Mouse (Mus musculus) megakaryocyte, embryonic 14.5 days (primary cell): ENCODE data around the gene Tex38. TPM values are rescaled to one million over a fixed set of nuclear protein-coding genes. Genes with fewer than 3 reads are reported as not detected.

Experiments
- H3K27me3 ChIP-seq: replicated peaks from 2 replicates; pipeline ENCODE3; 2012; ENCODE audit warnings: inconsistent platforms
- H3K36me3 ChIP-seq: replicated peaks from 2 replicates; pipeline ENCODE3; 2012; ENCODE audit warnings: low read length, inconsistent platforms, mixed read lengths
- H3K4me1 ChIP-seq: 2 replicates; pipeline ENCODE4 v1.6.1; 2012; ENCODE audit warnings: inconsistent platforms
- H3K4me3 ChIP-seq: replicated peaks from 2 replicates; pipeline ENCODE3; 2012; ENCODE audit warnings: moderate library complexity, mild to moderate bottlenecking, inconsistent platforms
- H3K9me3 ChIP-seq: 2 replicates; pipeline ENCODE4 v1.6.1; 2012; ENCODE audit warnings: inconsistent platforms
- FLI1 ChIP-seq: IDR thresholded peaks from 2 replicates; pipeline ENCODE4 v1.6.1; 2012; ENCODE audit warnings: low read length, inconsistent platforms, mixed read lengths
- GATA1 ChIP-seq: IDR thresholded peaks from 3 replicates; pipeline ENCODE4 v1.6.1; 2012; ENCODE audit warnings: mixed read lengths, low read length, inconsistent platforms, borderline replicate concordance
- polyA plus RNA-seq: library from polyadenylated mRNA; stranded (reverse); fragments of >175 nt; gene quantifications from 2 replicates; pipeline ENCODE4 v1.2.3, GENCODE M21; 2012; ENCODE audit warnings: low replicate concordance; ENCODE audit not compliant: insufficient read depth

Gene Tex38
- polyA plus RNA-seq, 1 experiment = 0.44 TPM

- Histone ChIP-seq H3K36me3 (peaks cover 99% of the 10 kb centered on the region), H3K27me3 (no peaks in the 10 kb centered on the region), H3K4me3 (no peak overlapping the region), H3K9me3 (no peaks in the 10 kb centered on the region), H3K4me1 (peaks cover 33% of the 10 kb centered on the region)
- TF ChIP-seq FLI1 (no peak), GATA1 (no peak)
Observed at GRCm38 (mm10) chr4:115748181-115748580, 32.6 kb downstream of the Tex38 start.

GRCm38 (mm10) chr4:115743096-115743495 lies 37.7 kb downstream of the Tex38 start:
- H3K36me3 ChIP-seq = peaks cover 88% of the 10 kb centered on the region
- TF ChIP-seq FLI1 = no peak
- no peak for TF ChIP-seq GATA1
- no peaks in the 10 kb centered on the region for H3K9me3 ChIP-seq
- H3K27me3 ChIP-seq = no peaks in the 10 kb centered on the region
- peak overlapping the region; percentile 57 for H3K4me3 ChIP-seq
- H3K4me1 ChIP-seq = peaks cover 65% of the 10 kb centered on the region

- Histone ChIP-seq H3K9me3 (no peaks in the 10 kb centered on the region), H3K27me3 (no peaks in the 10 kb centered on the region), H3K4me3 (no peak overlapping the region), H3K4me1 (peaks cover 65% of the 10 kb centered on the region), H3K36me3 (peaks cover 84% of the 10 kb centered on the region)
- TF ChIP-seq FLI1 = no peak
- TF ChIP-seq GATA1 = no peak
Observed at GRCm38 (mm10) chr4:115742658-115743057, 38.2 kb downstream of the Tex38 start.

GRCm38 (mm10) chr4:115738481-115738985 lies 42.3 kb downstream of the Tex38 start:
- Histone ChIP-seq H3K27me3 (no peaks in the 10 kb centered on the region), H3K9me3 (no peaks in the 10 kb centered on the region), H3K4me3 (peak overlapping the region; percentile 98), H3K36me3 (peaks cover 43% of the 10 kb centered on the region), H3K4me1 (peaks cover 77% of the 10 kb centered on the region)
- TF ChIP-seq GATA1 (no peak), FLI1 (no peak)

GRCm38 (mm10) chr4:115737551-115738041 lies 43.2 kb downstream of the Tex38 start, which contains the start of gene Efcab14:
TSS of gene Efcab14 (plus strand) at chr4:115737744.
- TF ChIP-seq GATA1 = no peak
- Histone ChIP-seq H3K4me1 (peaks cover 78% of the 10 kb centered on the region), H3K4me3 (peak within 1 kb of the TSS; percentile 98), H3K36me3 (peaks cover 34% of the 10 kb centered on the region), H3K27me3 (no peaks in the 10 kb centered on the region), H3K9me3 (no peaks in the 10 kb centered on the region)

- Histone ChIP-seq H3K36me3 (peaks cover 7% of the 10 kb centered on the region), H3K4me1 (peaks cover 65% of the 10 kb centered on the region), H3K9me3 (no peaks in the 10 kb centered on the region), H3K27me3 (peaks cover 4% of the 10 kb centered on the region), H3K4me3 (no peak overlapping the region)
- no peak for TF ChIP-seq FLI1
- TF ChIP-seq GATA1 = no peak
Observed at GRCm38 (mm10) chr4:115734867-115735266, 46.0 kb downstream of the Tex38 start.

GRCm38 (mm10) chr4:115733746-115734145 lies 47.1 kb downstream of the Tex38 start:
- Histone ChIP-seq H3K4me3 (peak overlapping the region; percentile 88), H3K9me3 (no peaks in the 10 kb centered on the region), H3K36me3 (no peaks in the 10 kb centered on the region), H3K4me1 (peaks cover 54% of the 10 kb centered on the region), H3K27me3 (peaks cover 4% of the 10 kb centered on the region)
- TF ChIP-seq FLI1 (no peak), GATA1 (no peak)

GRCm38 (mm10) chr4:115732223-115732818 lies 48.5 kb downstream of the Tex38 start:
- H3K9me3 ChIP-seq = no peaks in the 10 kb centered on the region
- no peaks in the 10 kb centered on the region for H3K36me3 ChIP-seq
- peak overlapping the region; percentile 86 for H3K4me3 ChIP-seq
- H3K4me1 ChIP-seq = peaks cover 50% of the 10 kb centered on the region
- peaks cover 4% of the 10 kb centered on the region for H3K27me3 ChIP-seq
- peak; percentile 69; the same call in 1 of the 3 replicates for TF ChIP-seq GATA1
- 0 out of 2 replicates have a peak, but pooled peaks have one; percentile 32 for TF ChIP-seq FLI1

- Histone ChIP-seq H3K4me1 (peaks cover 43% of the 10 kb centered on the region), H3K4me3 (peak overlapping the region; percentile 86), H3K36me3 (no peaks in the 10 kb centered on the region), H3K9me3 (no peaks in the 10 kb centered on the region), H3K27me3 (peaks cover 4% of the 10 kb centered on the region)
- no peak for TF ChIP-seq GATA1
- no peak for TF ChIP-seq FLI1
Observed at GRCm38 (mm10) chr4:115731588-115732222, 49.1 kb downstream of the Tex38 start.

Other genes starting within 250 kb of the Tex38 start
- not detected in 2 replicates for gene Cyp4a31, start 217.4 kb downstream of the Tex38 start, polyA plus RNA-seq
- gene Cyp4a32, start 180.0 kb downstream of the Tex38 start, polyA plus RNA-seq = not detected in 2 replicates
- gene Cyp4b1, start 133.3 kb downstream of the Tex38 start, polyA plus RNA-seq = not detected in 2 replicates
- 4.7 and 7.3 TPM in 2 replicates for gene Efcab14, start 43.3 kb downstream of the Tex38 start, polyA plus RNA-seq
- 16.7 TPM in 1 of 2 replicates, not detected in the other for gene Atpaf1, start 3.8 kb upstream of the Tex38 start, polyA plus RNA-seq
- 19.3 and 30.2 TPM in 2 replicates for gene Mob3c, start 47.1 kb upstream of the Tex38 start, polyA plus RNA-seq
- gene Mknk1, start 58.2 kb upstream of the Tex38 start, polyA plus RNA-seq = 293 and 361 TPM in 2 replicates
- gene Kncn, start 103.4 kb upstream of the Tex38 start, polyA plus RNA-seq = 0.29 TPM in 1 of 2 replicates, not detected in the other
- 0.16 TPM in 1 of 2 replicates, not detected in the other for gene 6430628N08Rik, start 109.6 kb upstream of the Tex38 start, polyA plus RNA-seq
- not detected in 2 replicates for gene Dmbx1, start 158.9 kb upstream of the Tex38 start, polyA plus RNA-seq
- 2.9 and 3.8 TPM in 2 replicates for gene Faah, start 236.9 kb upstream of the Tex38 start, polyA plus RNA-seq